In genomic region chr12:66640408-66640807, GRCm38 (mm10) we compare ENCODE assay signal across 12 mouse cellular contexts.
DNase-seq lines count a peak whose midpoint lies in the region; ATAC-seq and TF ChIP-seq lines count a peak whose summit lies in the region.
"Had no signal": no experiment of that assay in that cellular context is flagged by ENCODE, and none has a peak within 500 bp of the region (broad histone marks: within the 10 kb centered on the region; RNA-seq: fewer than 3 reads in every experiment).

No protein-coding gene starts in this region.

- DNase-seq in hindbrain, embryonic 14.5 days (ENCODE audit: low spot score), result peak; percentile 55
- peak; percentile 85 for DNase-seq in brain, embryonic 14.5 days (ENCODE audit: low read depth)
- peak; percentile 6 to 9 for DNase-seq in cerebellum, adult 18-20 months
- peak; percentile 62 for DNase-seq in hindbrain, postnatal 0 days (ENCODE audit: low spot score)
- DNase-seq in lung, postnatal 0 days (ENCODE audit: low spot score), result no peak
- no peak for DNase-seq in adrenal gland, adult 18-20 months (ENCODE audit: low spot score in 2 of 2)
- DNase-seq: kidney, adult 11 months; liver; lung, postnatal 14 days had no signal

- TF ChIP-seq POLR2A in brain, embryonic 14.5 days (IDR thresholded peaks at IDR 0.05; ENCODE audit: borderline replicate concordance, extremely low read depth, insufficient read depth, insufficient read length, poor library complexity, severe bottlenecking), result no peak

- no peak overlapping the region for H3K4me3 ChIP-seq in hindbrain, embryonic 14.5 days (replicated peaks; ENCODE audit: low read length)
- no peak overlapping the region for H3K4me3 ChIP-seq in hindbrain, embryonic 12.5 days
- H3K4me3 ChIP-seq in hindbrain, postnatal 0 days (ENCODE audit: low read length), result no peak overlapping the region
- H3K4me3 ChIP-seq in lung, postnatal 0 days (ENCODE audit: low read depth, low read length), result no peak overlapping the region

- no peak for TF ChIP-seq EP300 in lung, postnatal 0 days (IDR thresholded peaks at IDR 0.05)

- H3K9me3 ChIP-seq in hindbrain, embryonic 14.5 days (ENCODE audit: control insufficient read depth, low read length), result no peaks in the 10 kb centered on the region
- H3K9me3 ChIP-seq in hindbrain, embryonic 12.5 days (replicated peaks), result no peaks in the 10 kb centered on the region
- no peaks in the 10 kb centered on the region for H3K9me3 ChIP-seq in hindbrain, postnatal 0 days (ENCODE audit: low read length)
- no peaks in the 10 kb centered on the region for H3K9me3 ChIP-seq in lung, postnatal 0 days (ENCODE audit: low read length)

- no peak for TF ChIP-seq CTCF in brain, embryonic 14.5 days (IDR thresholded peaks at IDR 0.05; ENCODE audit: borderline replicate concordance, extremely low read depth, insufficient read depth, insufficient read length)
- TF ChIP-seq CTCF in hindbrain, postnatal 0 days (IDR thresholded peaks at IDR 0.05; ENCODE audit: low read depth), result no peak
- TF ChIP-seq CTCF in lung, postnatal 0 days (IDR thresholded peaks at IDR 0.05), result no peak

- no peak overlapping the region for H3K27ac ChIP-seq in hindbrain, embryonic 14.5 days
- H3K27ac ChIP-seq in hindbrain, embryonic 12.5 days, result no peak overlapping the region
- H3K27ac ChIP-seq in hindbrain, postnatal 0 days, result no peak overlapping the region
- no peak overlapping the region for H3K27ac ChIP-seq in lung, postnatal 0 days (ENCODE audit: low read length)
- H3K27ac ChIP-seq: stomach, postnatal 0 days had no signal

- H3K4me2 ChIP-seq in hindbrain, embryonic 14.5 days (replicated peaks), result no peak overlapping the region
- H3K4me2 ChIP-seq in hindbrain, embryonic 12.5 days (replicated peaks), result no peak overlapping the region
- no peak overlapping the region for H3K4me2 ChIP-seq in hindbrain, postnatal 0 days (ENCODE audit: low read depth, low read length)
- no peak overlapping the region for H3K4me2 ChIP-seq in lung, postnatal 0 days (replicated peaks; ENCODE audit: low read depth, low read length)

- no peaks in the 10 kb centered on the region for H3K4me1 ChIP-seq in hindbrain, embryonic 14.5 days (replicated peaks; ENCODE audit: control insufficient read depth, insufficient read depth, low read length)
- H3K4me1 ChIP-seq in hindbrain, embryonic 12.5 days, result no peaks in the 10 kb centered on the region
- no peaks in the 10 kb centered on the region for H3K4me1 ChIP-seq in hindbrain, postnatal 0 days (ENCODE audit: insufficient read depth, low read length)
- H3K4me1 ChIP-seq in lung, postnatal 0 days (ENCODE audit: insufficient read depth, low read depth, low read length), result no peaks in the 10 kb centered on the region

- H3K36me3 ChIP-seq in hindbrain, embryonic 14.5 days (replicated peaks; ENCODE audit: control insufficient read depth, insufficient read depth), result no peaks in the 10 kb centered on the region
- no peaks in the 10 kb centered on the region for H3K36me3 ChIP-seq in hindbrain, embryonic 12.5 days
- no peaks in the 10 kb centered on the region for H3K36me3 ChIP-seq in hindbrain, postnatal 0 days (ENCODE audit: insufficient read depth, low read length)
- no peaks in the 10 kb centered on the region for H3K36me3 ChIP-seq in lung, postnatal 0 days (ENCODE audit: insufficient read depth, low read length)

- H3K9ac ChIP-seq in hindbrain, embryonic 14.5 days, result no peak overlapping the region
- no peak overlapping the region for H3K9ac ChIP-seq in hindbrain, embryonic 12.5 days
- H3K9ac ChIP-seq in hindbrain, postnatal 0 days (replicated peaks; ENCODE audit: low read length), result no peak overlapping the region
- no peak overlapping the region for H3K9ac ChIP-seq in lung, postnatal 0 days (replicated peaks; ENCODE audit: low read depth)

- no peaks in the 10 kb centered on the region for H3K27me3 ChIP-seq in hindbrain, embryonic 14.5 days (ENCODE audit: control insufficient read depth, insufficient read depth, low read length)
- no peaks in the 10 kb centered on the region for H3K27me3 ChIP-seq in hindbrain, embryonic 12.5 days
- no peaks in the 10 kb centered on the region for H3K27me3 ChIP-seq in hindbrain, postnatal 0 days (ENCODE audit: insufficient read depth, low read length)
- no peaks in the 10 kb centered on the region for H3K27me3 ChIP-seq in lung, postnatal 0 days (replicated peaks; ENCODE audit: insufficient read depth, low read length)

- 44% methylated on average over 1 of the region's 1 CpGs for WGBS in hindbrain, embryonic 14.5 days
- 46% methylated on average over 1 of the region's 1 CpGs for WGBS in hindbrain, embryonic 12.5 days
- 16% methylated on average over 1 of the region's 1 CpGs for WGBS in hindbrain, postnatal 0 days
- WGBS in lung, postnatal 0 days, result 33% methylated on average over 1 of the region's 1 CpGs

- ATAC-seq in hindbrain, embryonic 14.5 days (ENCODE audit: low FRiP score), result peak; percentile 83
- no peak for ATAC-seq in hindbrain, embryonic 12.5 days (ENCODE audit: low FRiP score)
- peak; percentile 49 for ATAC-seq in hindbrain, postnatal 0 days
- no peak for ATAC-seq in lung, postnatal 0 days
- ATAC-seq: CD4-positive, CD25-positive, alpha-beta regulatory T cell, adult 4 months had no signal

Comparison
In these comparisons a context has a peak if more than half of its experiments do, and no peak if none do; other contexts are left out.
1. ATAC-seq: peak in hindbrain, embryonic 14.5 days (single experiment) and hindbrain, postnatal 0 days (single experiment); none in hindbrain, embryonic 12.5 days (single experiment) and lung, postnatal 0 days (single experiment).
2. DNase-seq: peak in hindbrain, embryonic 14.5 days (single experiment), brain, embryonic 14.5 days (single experiment), cerebellum, adult 18-20 months (2 of 2) and hindbrain, postnatal 0 days (single experiment); none in lung, postnatal 0 days (single experiment) and adrenal gland, adult 18-20 months (0 of 2).